Mouse (Mus musculus): ENCODE data around the gene Cpm. TPM values are rescaled to one million over a fixed set of nuclear protein-coding genes. Genes with fewer than 3 reads are reported as not detected.
"Not testable (repeated sequence)": the region's sequence is repeated elsewhere in the genome, so short reads cannot be mapped to it uniquely, and the experiment has no call there.

Gene Cpm
- polyA plus RNA-seq, 1 experiment from 2014 or later: 23.5 TPM

DNA sequence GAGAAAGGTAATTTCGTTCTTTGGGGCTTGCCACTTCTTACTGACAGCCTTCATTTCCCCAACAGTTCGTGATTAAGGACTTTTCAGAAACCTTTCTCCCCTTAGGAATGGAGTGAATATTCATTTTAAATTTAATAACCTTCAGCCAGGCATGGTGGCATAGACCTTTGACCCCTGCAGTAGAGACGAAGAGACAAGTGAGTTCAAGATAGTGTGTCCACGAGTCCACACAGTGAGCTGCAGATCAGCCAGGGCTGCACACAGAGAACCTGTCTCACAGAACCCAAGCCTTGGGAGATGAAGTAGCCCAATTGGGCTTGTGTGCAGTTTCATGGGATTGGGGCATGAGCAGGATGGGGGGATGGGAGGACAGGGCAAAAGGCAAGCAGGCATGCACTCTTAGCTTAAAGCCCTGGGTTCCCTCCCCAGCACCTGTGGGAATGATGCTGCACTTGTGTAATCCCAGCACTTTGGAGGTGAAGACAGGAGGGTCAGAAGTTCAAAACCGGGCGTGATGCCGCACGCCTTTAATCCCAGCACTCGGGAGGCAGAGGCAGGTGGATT, 83.0 kb downstream of the Cpm start:
- H3K4me2 ChIP-seq: no peak overlapping the region
- H3K27ac ChIP-seq (ENCODE audit: low read depth): no peak overlapping the region
- no peak overlapping the region for H3K9ac ChIP-seq
- ATAC-seq (ENCODE audit: insufficient read depth) (no peak), DNase-seq (no peak)
- no peak for TF ChIP-seq CTCF (IDR thresholded peaks at IDR 0.05; ENCODE audit: low read depth)
- peaks cover 14% of the 10 kb centered on the region for H3K36me3 ChIP-seq (ENCODE audit: insufficient read depth)
- H3K9me3 ChIP-seq (ENCODE audit: low read depth, low read length): no peaks in the 10 kb centered on the region
- H3K4me1 ChIP-seq (ENCODE audit: insufficient read depth): no peaks in the 10 kb centered on the region
- no peak overlapping the region for H3K4me3 ChIP-seq (ENCODE audit: low read depth, low read length)
- 87% methylated on average over 9 of the region's 9 CpGs for WGBS
- H3K27me3 ChIP-seq (ENCODE audit: insufficient read depth, low read length): no peaks in the 10 kb centered on the region

DNA sequence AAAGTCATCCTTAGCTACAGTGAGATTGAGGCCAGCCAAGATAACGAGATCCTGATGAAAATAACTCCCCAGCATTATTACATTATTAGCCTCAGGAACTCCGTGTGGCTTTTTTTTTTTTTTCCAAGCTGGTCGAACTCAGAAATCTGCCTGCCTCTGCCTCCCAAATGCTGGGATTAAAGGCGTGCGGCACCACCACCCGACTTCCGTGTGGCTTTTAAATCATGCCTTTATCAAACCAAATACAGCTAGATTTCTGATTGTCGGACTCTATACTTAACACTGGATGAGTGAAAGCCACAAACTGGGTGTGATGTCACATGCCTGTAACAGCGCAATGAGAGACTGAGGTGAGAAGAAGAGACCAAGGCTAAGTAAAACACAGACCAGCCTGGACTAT, 83.6 kb downstream of the Cpm start:
- TF ChIP-seq CTCF (IDR thresholded peaks at IDR 0.05; ENCODE audit: low read depth): no peak

DNA sequence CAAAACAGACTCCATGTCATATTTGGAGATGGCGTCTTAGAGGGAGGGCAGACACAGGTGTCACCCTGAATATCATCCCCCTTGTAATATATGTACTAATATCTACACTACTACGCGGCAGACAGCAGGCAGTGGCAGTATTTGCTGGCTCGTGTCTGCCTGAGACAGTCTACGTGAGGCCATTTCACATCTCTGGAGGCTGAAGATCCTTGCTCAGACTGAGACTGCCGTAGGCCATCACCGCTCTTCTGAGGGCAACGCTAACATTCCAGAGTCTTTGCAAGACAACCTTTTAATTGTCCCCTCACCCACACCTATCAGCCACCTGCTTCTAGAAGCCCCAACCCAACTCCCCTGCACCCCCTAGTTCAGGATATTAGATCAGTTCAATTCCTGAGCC, 84.2 kb downstream of the Cpm start:
- TF ChIP-seq CTCF (IDR thresholded peaks at IDR 0.05; ENCODE audit: low read depth): no peak
- H3K4me3 ChIP-seq (ENCODE audit: low read depth, low read length): no peak overlapping the region
- H3K27ac ChIP-seq (ENCODE audit: low read depth): no peak overlapping the region
- DNase-seq: no peak
- WGBS: 86% methylated on average over 8 of the region's 8 CpGs
- H3K4me2 ChIP-seq: no peak overlapping the region
- no peaks in the 10 kb centered on the region for H3K9me3 ChIP-seq (ENCODE audit: low read depth, low read length)
- H3K9ac ChIP-seq: no peak overlapping the region
- H3K36me3 ChIP-seq (ENCODE audit: insufficient read depth): peaks cover 5% of the 10 kb centered on the region; the same call in 1 of the 2 replicates
- no peaks in the 10 kb centered on the region for H3K4me1 ChIP-seq (ENCODE audit: insufficient read depth)
- H3K27me3 ChIP-seq (ENCODE audit: insufficient read depth, low read length): no peaks in the 10 kb centered on the region
- ATAC-seq (ENCODE audit: insufficient read depth): no peak

More for the DNA sequence above, 83.6 kb downstream of the Cpm start:
- Histone ChIP-seq H3K36me3 (ENCODE audit: insufficient read depth) (peaks cover 8% of the 10 kb centered on the region; the same call in 1 of the 2 replicates), H3K9me3 (ENCODE audit: low read depth, low read length) (no peaks in the 10 kb centered on the region), H3K27ac (ENCODE audit: low read depth) (no peak overlapping the region), H3K9ac (no peak overlapping the region), H3K4me3 (ENCODE audit: low read depth, low read length) (no peak overlapping the region), H3K4me2 (no peak overlapping the region), H3K4me1 (ENCODE audit: insufficient read depth) (no peaks in the 10 kb centered on the region), H3K27me3 (ENCODE audit: insufficient read depth, low read length) (no peaks in the 10 kb centered on the region)
- ATAC-seq (ENCODE audit: insufficient read depth) (no peak), DNase-seq (no peak)
- WGBS: 91% methylated on average over 9 of the region's 9 CpGs

DNA sequence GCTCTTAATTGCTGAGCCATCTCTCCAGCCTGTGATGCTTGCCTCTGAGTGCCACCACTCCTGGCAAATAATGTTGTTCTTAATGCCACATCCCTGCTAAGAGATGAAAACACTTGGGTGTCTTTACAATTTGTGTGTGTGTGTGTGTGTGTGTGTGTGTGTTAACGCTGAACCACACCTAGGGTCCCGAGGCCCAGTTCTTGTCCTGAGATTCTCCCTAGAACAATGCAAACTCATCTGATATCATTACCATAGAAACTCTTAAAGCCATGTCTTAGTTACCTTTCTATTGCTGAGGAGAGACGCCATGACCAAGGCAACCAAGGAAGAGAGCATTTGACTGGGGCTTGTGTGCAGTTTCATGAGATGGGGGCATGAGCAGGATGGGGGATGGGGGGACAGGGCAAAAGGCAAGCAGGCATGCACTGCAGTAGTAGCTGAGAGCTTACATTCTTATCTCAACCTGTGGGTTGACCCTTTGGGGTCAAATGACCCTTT, 84.8 kb downstream of the Cpm start:
- no peaks in the 10 kb centered on the region for H3K9me3 ChIP-seq (ENCODE audit: low read depth, low read length)
- 77% methylated on average over 3 of the region's 3 CpGs for WGBS
- no peak overlapping the region for H3K27ac ChIP-seq (ENCODE audit: low read depth)
- no peak for TF ChIP-seq CTCF (IDR thresholded peaks at IDR 0.05; ENCODE audit: low read depth)
- no peaks in the 10 kb centered on the region for H3K4me1 ChIP-seq (ENCODE audit: insufficient read depth)
- ATAC-seq (ENCODE audit: insufficient read depth): no peak
- H3K27me3 ChIP-seq (ENCODE audit: insufficient read depth, low read length): no peaks in the 10 kb centered on the region
- no peak overlapping the region for H3K9ac ChIP-seq
- H3K4me2 ChIP-seq: no peak overlapping the region
- DNase-seq: no peak
- no peaks in the 10 kb centered on the region for H3K36me3 ChIP-seq (ENCODE audit: insufficient read depth)
- no peak overlapping the region for H3K4me3 ChIP-seq (ENCODE audit: low read depth, low read length)

DNA sequence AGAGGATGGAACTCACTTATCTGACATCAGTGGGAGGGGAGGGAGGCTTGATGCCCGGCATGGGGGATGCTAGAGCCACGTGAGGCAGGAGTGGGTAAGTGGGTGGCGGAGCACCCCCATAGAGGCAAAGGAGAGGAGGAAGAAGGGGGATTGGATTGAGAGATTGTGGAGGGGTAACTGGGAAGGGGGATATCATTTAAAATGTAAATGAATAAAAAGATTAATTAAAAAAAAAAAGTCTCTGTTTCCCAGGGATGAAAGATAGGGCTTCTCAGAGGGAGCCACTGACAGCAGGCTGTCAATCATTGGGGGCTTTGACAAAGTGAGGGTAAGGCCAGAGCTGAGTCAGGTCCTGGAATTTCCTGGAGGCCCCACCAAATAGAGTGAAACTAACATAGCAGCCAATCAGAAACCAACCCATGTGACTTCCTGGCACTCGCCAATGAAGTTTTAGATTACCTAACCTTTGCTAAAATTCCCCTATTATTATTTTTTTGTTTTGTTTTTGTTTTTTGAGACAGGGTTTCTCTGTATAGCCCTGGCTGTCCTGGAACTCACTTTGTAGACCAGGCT, 85.7 kb downstream of the Cpm start:
- no peak for DNase-seq
- Histone ChIP-seq H3K4me3 (ENCODE audit: low read depth, low read length) (no peak overlapping the region), H3K4me1 (ENCODE audit: insufficient read depth) (no peaks in the 10 kb centered on the region), H3K9ac (no peak overlapping the region), H3K9me3 (ENCODE audit: low read depth, low read length) (no peaks in the 10 kb centered on the region), H3K27ac (ENCODE audit: low read depth) (no peak overlapping the region), H3K36me3 (ENCODE audit: insufficient read depth) (no peaks in the 10 kb centered on the region), H3K4me2 (no peak overlapping the region), H3K27me3 (ENCODE audit: insufficient read depth, low read length) (no peaks in the 10 kb centered on the region)
- TF ChIP-seq CTCF (IDR thresholded peaks at IDR 0.05; ENCODE audit: low read depth): no peak
- 71% methylated on average over 4 of the region's 4 CpGs for whole genome bisulfite sequencing
- ATAC-seq (ENCODE audit: insufficient read depth): no peak

DNA sequence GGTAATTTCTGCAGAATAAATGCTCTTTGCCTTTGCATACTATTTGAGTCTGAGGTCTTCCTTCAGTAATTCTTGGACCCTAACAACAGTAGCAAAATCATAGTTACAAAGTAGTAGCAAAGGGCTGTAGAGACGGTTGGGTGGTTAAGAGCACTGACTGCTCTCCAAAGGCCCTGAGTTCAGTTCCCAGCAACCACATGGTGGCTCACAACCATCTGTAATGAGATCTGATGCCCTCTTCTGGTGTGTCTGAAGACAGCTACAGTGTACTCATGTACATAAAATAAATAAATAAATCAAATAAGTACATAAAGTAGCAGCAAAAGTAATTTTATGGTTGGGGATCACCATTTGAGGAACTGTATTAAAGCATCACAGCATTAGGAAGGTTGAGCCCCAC, 86.4 kb downstream of the Cpm start:
- H3K9ac ChIP-seq; ATAC-seq (ENCODE audit: insufficient read depth); H3K27ac ChIP-seq (ENCODE audit: low read depth); H3K4me2 ChIP-seq; H3K27me3 ChIP-seq (ENCODE audit: insufficient read depth, low read length); H3K9me3 ChIP-seq (ENCODE audit: low read depth, low read length); H3K4me3 ChIP-seq (ENCODE audit: low read depth, low read length); DNase-seq; H3K4me1 ChIP-seq (ENCODE audit: insufficient read depth); H3K36me3 ChIP-seq (ENCODE audit: insufficient read depth): not testable (repeated sequence)
- WGBS: 86% methylated on average over 1 of the region's 1 CpGs

DNA sequence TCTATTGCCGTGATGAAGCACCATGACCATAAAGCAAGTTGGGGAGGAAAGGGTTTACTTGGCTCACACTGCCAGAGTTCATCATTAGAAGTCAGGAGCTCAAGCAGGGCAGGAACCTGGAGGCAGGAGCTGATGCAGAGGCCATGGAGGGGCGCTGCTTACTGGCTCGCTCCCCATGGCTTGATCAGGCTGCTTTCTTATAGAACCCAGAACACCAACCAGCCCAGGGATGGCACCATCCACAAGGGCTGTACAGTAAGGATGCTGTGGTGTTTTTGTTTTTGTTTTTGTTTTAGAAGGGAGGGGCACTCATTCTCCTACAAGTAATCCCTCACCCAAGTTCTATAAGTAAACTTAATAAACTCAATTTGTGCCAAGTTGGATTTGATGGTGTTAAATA, 87.4 kb downstream of the Cpm start:
- Histone ChIP-seq H3K36me3 (ENCODE audit: insufficient read depth) (no peaks in the 10 kb centered on the region), H3K27me3 (ENCODE audit: insufficient read depth, low read length) (no peaks in the 10 kb centered on the region), H3K4me3 (ENCODE audit: low read depth, low read length) (no peak overlapping the region), H3K4me2 (no peak overlapping the region), H3K9me3 (ENCODE audit: low read depth, low read length) (no peaks in the 10 kb centered on the region), H3K9ac (no peak overlapping the region), H3K27ac (ENCODE audit: low read depth) (no peak overlapping the region), H3K4me1 (ENCODE audit: insufficient read depth) (no peaks in the 10 kb centered on the region)
- ATAC-seq (ENCODE audit: insufficient read depth) (no peak), DNase-seq (no peak)
- no peak for TF ChIP-seq CTCF (IDR thresholded peaks at IDR 0.05; ENCODE audit: low read depth)
- 82% methylated on average over 3 of the region's 3 CpGs for WGBS
